Mouse (Mus musculus) lung, adult 2 months (tissue): ENCODE results near the gene Poln.

ENCODE experiments used
- CTCF ChIP-seq: fragments of 200-500 bp; IDR thresholded peaks from 2 replicates; pipeline ENCODE4 v1.5.1; 2011; ENCODE audit warnings: mild to moderate bottlenecking, low read length, control low read depth; ENCODE audit not compliant: insufficient read depth
- POLR2A ChIP-seq: fragments of 200-500 bp; IDR thresholded peaks from 2 replicates; pipeline ENCODE4 v1.6.1; 2011; ENCODE audit warnings: low read depth, mild to moderate bottlenecking, control low read depth, low read length, borderline replicate concordance; ENCODE audit errors: extremely low read depth

- TF ChIP-seq CTCF (no peak), POLR2A (no peak)
Measured at GRCm38 (mm10) chr5:34148476-34148875, 20.8 kb downstream of the Poln start.
